Mouse (Mus musculus) midbrain, embryonic 11.5 days (tissue): ENCODE data around the gene Fzd5. TPM values are rescaled to one million over a fixed set of nuclear protein-coding genes. Genes with fewer than 3 reads are reported as not detected.
A peak's percentile ranks its signal among the peaks of the same experiment; 100 is the strongest.

ENCODE experiments used
- ATAC-seq: fragments of 200-750 bp; cut with Nextera tagmentation; 2 replicates; pipeline ENCODE4 v1.8.0; 2017; ENCODE audit warnings: moderate TSS enrichment, moderate library complexity; ENCODE audit not compliant: low FRiP score
- DNase-seq: peaks from one replicate; pipeline ENCODE4 v3.0.0; 2015; ENCODE audit warnings: low spot score; ENCODE audit errors: missing footprints
- H3K27ac ChIP-seq: fragments of 300-500 bp; sonication (generic); 2 replicates; pipeline ENCODE4 v1.5.1; 2014; ENCODE audit warnings: low read depth, low read length
- H3K27me3 ChIP-seq: fragments of 300-500 bp; sonication (generic); 2 replicates; pipeline ENCODE4 v1.6.1; 2014; ENCODE audit warnings: mild to moderate bottlenecking, low read length, moderate library complexity, mixed read lengths; ENCODE audit not compliant: control insufficient read depth, insufficient read depth
- H3K36me3 ChIP-seq: fragments of 300-500 bp; sonication (generic); 2 replicates; pipeline ENCODE4 v1.6.1; 2014; ENCODE audit warnings: mild to moderate bottlenecking, low read length, moderate library complexity, mixed read lengths; ENCODE audit not compliant: control insufficient read depth, insufficient read depth
- H3K4me1 ChIP-seq: fragments of 300-500 bp; sonication (generic); 2 replicates; pipeline ENCODE4 v1.6.1; 2014; ENCODE audit warnings: low read length; ENCODE audit not compliant: control insufficient read depth, insufficient read depth
- H3K4me2 ChIP-seq: fragments of 300-500 bp; sonication (generic); 2 replicates; pipeline ENCODE4 v1.6.1; 2014; ENCODE audit warnings: mild to moderate bottlenecking, moderate library complexity
- H3K4me3 ChIP-seq: fragments of 300-500 bp; sonication (generic); 2 replicates; pipeline ENCODE4 v1.5.1; 2014; ENCODE audit warnings: low read depth, low read length
- H3K9ac ChIP-seq: fragments of 300-500 bp; sonication (generic); 2 replicates; pipeline ENCODE4 v1.6.1; 2014; ENCODE audit warnings: low read length
- H3K9me3 ChIP-seq: fragments of 300-500 bp; sonication (generic); 2 replicates; pipeline ENCODE4 v1.6.1; 2016; ENCODE audit warnings: low read length; ENCODE audit not compliant: control insufficient read depth
- WGBS: fragments of 180-500 bp; shearing (Covaris S2); extraction: QIAGEN DNeasy Blood & Tissue Kit; methylation state at CpG from one replicate; pipeline ENCODE4 v1.1.7; 2014; 5-methylcytosine and 5-hydroxymethylcytosine counted together
- polyA plus RNA-seq: library from polyadenylated mRNA; unstranded; fragments of >200 nt; fragmentation: Nextera tagmentation; extraction: Ambion mirVana; gene quantifications from 2 replicates; pipeline ENCODE4 v1.2.1, GENCODE M21; 2014

Fzd5 gene
- polyA plus RNA-seq, 1 experiment from 2014 or later = 0.52 TPM

- ATAC-seq (no peak), DNase-seq (peak; percentile 41)
- no peak overlapping the region for H3K9ac ChIP-seq
- WGBS = 89% methylated on average over 3 of the region's 3 CpGs
- no peak overlapping the region for H3K4me2 ChIP-seq
- H3K36me3 ChIP-seq = no peaks in the 10 kb centered on the region
- no peaks in the 10 kb centered on the region for H3K9me3 ChIP-seq
- no peak overlapping the region for H3K27ac ChIP-seq
- no peaks in the 10 kb centered on the region for H3K27me3 ChIP-seq
- peaks cover 5% of the 10 kb centered on the region for H3K4me1 ChIP-seq
- no peak overlapping the region for H3K4me3 ChIP-seq
Observed at GRCm38 (mm10) chr1:64695156-64695555, 42.4 kb downstream of the Fzd5 start.

GRCm38 (mm10) chr1:64691581-64691980 lies 46.0 kb downstream of the Fzd5 start:
- H3K27ac ChIP-seq = no peak overlapping the region
- H3K4me2 ChIP-seq = peak overlapping the region; percentile 50
- H3K9ac ChIP-seq = peak overlapping the region; percentile 89
- H3K4me3 ChIP-seq = peak overlapping the region; percentile 87
- H3K27me3 ChIP-seq = no peaks in the 10 kb centered on the region
- H3K36me3 ChIP-seq = no peaks in the 10 kb centered on the region
- H3K9me3 ChIP-seq = no peaks in the 10 kb centered on the region
- H3K4me1 ChIP-seq = peaks cover 9% of the 10 kb centered on the region
- DNase-seq = peak; percentile 91
- ATAC-seq = no peak
- 3% methylated on average over 9 of the region's 9 CpGs for WGBS

- WGBS = 0% methylated on average over 48 of the region's 55 CpGs
- DNase-seq (peak; percentile 97), ATAC-seq (no peak; the same call in 1 of the 2 replicates)
- Histone ChIP-seq H3K9me3 (no peaks in the 10 kb centered on the region), H3K36me3 (no peaks in the 10 kb centered on the region), H3K27ac (peak overlapping the region; percentile 54), H3K9ac (peak overlapping the region; percentile 89), H3K4me2 (peak overlapping the region; percentile 50), H3K27me3 (no peaks in the 10 kb centered on the region), H3K4me3 (peak overlapping the region; percentile 87), H3K4me1 (peaks cover 9% of the 10 kb centered on the region)
Observed at GRCm38 (mm10) chr1:64691121-64691551, 46.4 kb downstream of the Fzd5 start.

- Histone ChIP-seq H3K27me3 (no peaks in the 10 kb centered on the region), H3K9ac (peak within 1 kb of the TSS; percentile 89), H3K27ac (peak within 1 kb of the TSS; percentile 54), H3K9me3 (no peaks in the 10 kb centered on the region), H3K4me1 (peaks cover 9% of the 10 kb centered on the region), H3K4me2 (peak within 1 kb of the TSS; percentile 80), H3K36me3 (no peaks in the 10 kb centered on the region), H3K4me3 (peak within 1 kb of the TSS; percentile 87)
- ATAC-seq = peak; percentile 99
- under 1% methylated on average over 65 of the region's 71 CpGs for WGBS
- peak; percentile 99 for DNase-seq
Observed at GRCm38 (mm10) chr1:64690213-64691013, 47.1 kb downstream of the Fzd5 start, which contains the start of gene Ccnyl1. Gene Ccnyl1, plus strand, starts transcription at chr1:64690455.

- Histone ChIP-seq H3K4me1 (peaks cover 9% of the 10 kb centered on the region), H3K36me3 (no peaks in the 10 kb centered on the region), H3K27me3 (no peaks in the 10 kb centered on the region), H3K9me3 (no peaks in the 10 kb centered on the region), H3K27ac (no peak overlapping the region), H3K9ac (peak overlapping the region; percentile 66), H3K4me2 (peak overlapping the region; percentile 80), H3K4me3 (peak overlapping the region; percentile 87)
- ATAC-seq (no peak), DNase-seq (no peak)
- WGBS = 28% methylated on average over 9 of the region's 9 CpGs
Observed at GRCm38 (mm10) chr1:64689561-64690212, 47.9 kb downstream of the Fzd5 start.

GRCm38 (mm10) chr1:64688046-64688445 lies 49.5 kb downstream of the Fzd5 start:
- WGBS = 90% methylated on average over 4 of the region's 4 CpGs
- peaks cover 9% of the 10 kb centered on the region for H3K4me1 ChIP-seq
- H3K9me3 ChIP-seq = no peaks in the 10 kb centered on the region
- DNase-seq = peak; percentile 61
- no peak overlapping the region for H3K27ac ChIP-seq
- H3K9ac ChIP-seq = no peak overlapping the region
- ATAC-seq = no peak
- H3K27me3 ChIP-seq = no peaks in the 10 kb centered on the region
- H3K4me3 ChIP-seq = no peak overlapping the region
- H3K4me2 ChIP-seq = no peak overlapping the region
- H3K36me3 ChIP-seq = no peaks in the 10 kb centered on the region

- no peak overlapping the region for H3K27ac ChIP-seq
- no peaks in the 10 kb centered on the region for H3K27me3 ChIP-seq
- WGBS = 92% methylated on average over 2 of the region's 2 CpGs
- DNase-seq (no peak), ATAC-seq (no peak)
- H3K9me3 ChIP-seq = no peaks in the 10 kb centered on the region
- H3K36me3 ChIP-seq = no peaks in the 10 kb centered on the region
- H3K4me1 ChIP-seq = no peaks in the 10 kb centered on the region; the same call in 1 of the 2 replicates
- no peak overlapping the region for H3K4me3 ChIP-seq
- no peak overlapping the region for H3K9ac ChIP-seq
- no peak overlapping the region for H3K4me2 ChIP-seq
Observed at GRCm38 (mm10) chr1:64684440-64684839, 53.1 kb downstream of the Fzd5 start.

- Histone ChIP-seq H3K27ac (no peak overlapping the region), H3K36me3 (no peaks in the 10 kb centered on the region), H3K9ac (no peak overlapping the region), H3K4me1 (no peaks in the 10 kb centered on the region), H3K27me3 (no peaks in the 10 kb centered on the region), H3K4me2 (no peak overlapping the region), H3K9me3 (no peaks in the 10 kb centered on the region), H3K4me3 (no peak overlapping the region)
- 92% methylated on average over 3 of the region's 3 CpGs for WGBS
- ATAC-seq = no peak
- DNase-seq = no peak
Observed at GRCm38 (mm10) chr1:64683039-64683438, 54.5 kb downstream of the Fzd5 start.

- H3K4me1 ChIP-seq = no peaks in the 10 kb centered on the region
- H3K4me2 ChIP-seq = no peak overlapping the region
- WGBS = 92% methylated on average over 3 of the region's 3 CpGs
- no peak overlapping the region for H3K27ac ChIP-seq
- ATAC-seq = no peak
- H3K36me3 ChIP-seq = no peaks in the 10 kb centered on the region
- H3K27me3 ChIP-seq = no peaks in the 10 kb centered on the region
- H3K9ac ChIP-seq = no peak overlapping the region
- no peak for DNase-seq
- no peak overlapping the region for H3K4me3 ChIP-seq
- no peaks in the 10 kb centered on the region for H3K9me3 ChIP-seq
Observed at GRCm38 (mm10) chr1:64681499-64681898, 56.1 kb downstream of the Fzd5 start.
